Mouse (Mus musculus): ENCODE measurements at regions not wholly inside any gene's neighbourhood (a gene's known extent, or its start where the extent isn't known, plus 50 kb on each side); places are given as distances from the start of the nearest gene placed in this dataset.

GRCm38 (mm10) chr11:18421076-18421475, 467.4 kb upstream of the Etaa1 start:
- TF ChIP-seq POLR2A (IDR thresholded peaks at IDR 0.05; ENCODE audit: insufficient read depth, low read depth, low read length) (no peak), CTCF (IDR thresholded peaks at IDR 0.05; ENCODE audit: insufficient read depth, low read depth, low read length) (no peak)

All from olfactory bulb, adult 2 months (tissue).